Mouse (Mus musculus) yolk sac, embryonic 10.5 days (tissue): Measurements from ENCODE around the gene Eif4enif1.
A peak's percentile ranks its signal among the peaks of the same experiment; 100 is the strongest.
"Not testable (repeated sequence)": the region's sequence is repeated elsewhere in the genome, so short reads cannot be mapped to it uniquely, and the experiment has no call there.

Experiments used
- DNase-seq: peaks from one replicate; pipeline ENCODE4 v3.0.0-alpha.2; 2017; ENCODE audit warnings: low spot score

Eif4enif1 gene

DNA sequence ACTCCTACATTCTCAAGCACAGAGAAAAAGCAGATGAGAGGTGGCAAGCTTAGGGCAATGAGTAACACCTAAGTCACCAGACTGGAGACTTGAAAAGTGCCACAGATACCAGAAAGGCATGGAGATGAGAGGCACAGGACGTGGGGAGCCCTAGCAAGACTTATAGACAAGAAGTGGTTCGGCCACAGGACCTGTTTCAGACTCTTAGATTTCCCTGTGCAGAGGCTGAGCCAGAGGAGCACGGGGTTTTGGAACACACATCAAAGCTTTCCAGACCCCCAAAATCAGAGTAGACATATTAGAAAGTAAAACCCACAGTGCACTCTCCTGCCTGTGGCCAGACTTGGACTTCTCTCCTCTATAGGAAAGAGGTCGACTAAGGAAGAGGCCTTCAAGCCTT is 20.9 kb upstream of the Eif4enif1 start:
- DNase-seq = peak; percentile 49

DNA sequence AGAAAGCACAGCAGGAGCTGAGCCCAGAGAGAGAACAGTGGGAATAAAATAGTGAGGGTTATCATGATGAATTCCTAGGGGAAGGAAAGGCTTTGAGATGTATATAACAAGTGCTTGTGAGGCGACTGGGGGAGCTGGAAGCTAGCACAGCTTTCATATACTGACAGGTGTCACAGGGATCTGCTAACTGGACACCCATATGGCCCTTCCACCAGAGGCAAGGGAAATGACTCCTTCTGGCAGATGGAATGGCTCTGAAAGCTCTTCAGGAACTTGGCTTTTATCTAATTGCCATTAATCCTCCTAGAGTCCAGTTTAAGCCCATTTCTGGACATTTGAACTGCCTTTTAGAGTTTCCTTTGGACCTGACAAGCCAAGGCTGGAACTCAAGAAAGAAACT is 20.2 kb upstream of the Eif4enif1 start:
- DNase-seq = not testable (repeated sequence)

DNA sequence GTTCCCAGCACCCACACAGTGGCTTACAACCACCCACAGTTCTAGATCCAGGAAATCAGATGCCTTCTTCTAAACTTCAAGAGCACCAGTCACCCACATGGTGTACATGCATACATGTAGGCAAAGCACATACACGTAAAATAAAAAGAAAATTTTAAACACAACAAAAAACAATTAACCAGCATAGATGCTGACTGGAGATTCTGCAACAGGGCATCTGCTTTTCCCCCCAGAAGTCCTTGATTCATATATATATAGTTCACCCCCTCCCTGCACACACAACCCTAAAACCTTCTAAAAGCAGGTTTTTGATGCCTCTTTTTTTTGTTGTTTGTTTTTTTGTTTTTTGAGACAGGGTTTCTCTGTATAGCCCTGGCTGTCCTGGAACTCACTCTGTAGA is 19.5 kb upstream of the Eif4enif1 start:
- DNase-seq = not testable (repeated sequence)

DNA sequence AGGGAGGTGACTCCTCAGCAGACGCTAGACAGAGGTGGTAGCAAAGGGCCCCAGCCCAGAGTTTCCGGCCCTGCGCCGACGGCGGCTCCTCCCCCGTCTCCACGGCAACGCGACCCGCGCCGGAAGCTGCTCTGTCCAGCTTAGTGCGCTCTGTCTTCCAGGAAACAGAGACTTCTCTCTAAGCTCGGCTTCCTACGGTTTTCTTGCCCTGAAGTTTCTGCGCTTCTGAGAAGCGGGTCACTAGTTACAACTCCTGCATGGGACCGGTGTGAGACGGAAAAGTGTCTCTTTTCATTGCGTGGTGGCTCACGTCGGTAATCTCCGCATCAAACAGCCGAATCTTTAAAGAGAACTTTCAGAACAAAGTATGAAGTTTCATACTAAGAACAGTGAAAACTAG is 8.8 kb upstream of the Eif4enif1 start, which contains the start of gene Sfi1:
Sfi1 (minus strand) TSS at position 101 of the 400 bp plus-strand sequence.
- no peak for DNase-seq

DNA sequence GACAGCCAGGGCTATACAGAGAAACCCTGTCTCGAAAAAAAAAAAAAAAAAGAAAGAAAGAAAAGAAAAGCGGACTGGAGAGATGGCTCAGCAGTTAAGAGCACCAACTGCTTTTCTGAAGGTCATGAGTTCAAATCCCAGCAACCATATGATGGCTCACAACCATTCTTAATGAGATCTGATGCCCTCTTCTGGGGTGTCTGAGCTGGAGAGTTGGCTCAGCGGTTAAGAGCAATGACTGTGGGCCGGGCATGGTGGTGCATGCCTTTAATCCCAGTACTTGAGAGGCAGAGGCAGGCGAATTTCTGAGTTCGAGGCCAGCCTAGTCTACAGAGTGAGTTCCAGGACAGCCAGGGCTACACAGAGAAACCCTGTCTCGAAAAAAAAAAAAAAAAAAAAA is 1.6 kb upstream of the Eif4enif1 start:
- not testable (repeated sequence) for DNase-seq

DNA sequence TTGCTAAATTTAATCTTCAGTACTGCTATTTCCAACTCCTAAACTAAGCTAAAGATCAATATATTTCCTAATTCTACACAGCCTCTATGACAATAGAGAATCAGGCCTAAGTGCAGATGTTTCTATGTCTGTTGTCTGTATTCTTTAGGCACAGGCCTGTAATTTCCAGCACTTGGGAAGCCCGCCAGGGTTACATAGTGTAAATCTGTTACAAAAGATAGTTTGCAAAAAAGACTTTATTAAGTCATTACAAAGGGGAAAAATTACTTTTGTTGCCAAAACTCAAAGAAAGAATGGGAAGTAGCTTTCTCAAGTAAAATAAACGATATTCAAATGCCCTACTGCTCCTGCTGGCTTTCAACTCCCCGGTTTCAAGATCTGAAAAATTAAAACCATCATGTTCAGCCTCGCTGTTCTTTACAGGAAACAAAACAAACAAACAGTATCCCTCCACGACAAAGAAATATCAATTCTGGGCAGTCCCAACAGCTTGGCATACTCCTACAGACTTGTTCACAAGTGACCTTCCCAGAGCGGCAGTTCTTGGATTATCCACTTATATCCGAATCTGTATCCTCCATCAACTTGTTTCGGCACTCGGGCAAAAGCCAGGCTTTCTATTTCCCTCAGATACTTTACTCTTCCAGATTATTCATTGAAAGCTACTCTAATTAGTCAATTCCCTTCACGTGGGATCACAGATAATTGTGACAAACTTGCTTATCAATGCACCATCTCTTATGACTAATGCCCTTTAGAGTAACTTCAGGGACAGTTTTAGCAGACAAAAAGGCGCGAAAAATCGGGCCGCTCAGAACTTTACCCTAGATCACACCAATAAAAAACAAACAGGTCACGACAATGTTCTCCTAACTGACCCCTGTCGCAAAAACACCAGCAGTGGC is 614 bp upstream of the Eif4enif1 start:
- DNase-seq = no peak

DNA sequence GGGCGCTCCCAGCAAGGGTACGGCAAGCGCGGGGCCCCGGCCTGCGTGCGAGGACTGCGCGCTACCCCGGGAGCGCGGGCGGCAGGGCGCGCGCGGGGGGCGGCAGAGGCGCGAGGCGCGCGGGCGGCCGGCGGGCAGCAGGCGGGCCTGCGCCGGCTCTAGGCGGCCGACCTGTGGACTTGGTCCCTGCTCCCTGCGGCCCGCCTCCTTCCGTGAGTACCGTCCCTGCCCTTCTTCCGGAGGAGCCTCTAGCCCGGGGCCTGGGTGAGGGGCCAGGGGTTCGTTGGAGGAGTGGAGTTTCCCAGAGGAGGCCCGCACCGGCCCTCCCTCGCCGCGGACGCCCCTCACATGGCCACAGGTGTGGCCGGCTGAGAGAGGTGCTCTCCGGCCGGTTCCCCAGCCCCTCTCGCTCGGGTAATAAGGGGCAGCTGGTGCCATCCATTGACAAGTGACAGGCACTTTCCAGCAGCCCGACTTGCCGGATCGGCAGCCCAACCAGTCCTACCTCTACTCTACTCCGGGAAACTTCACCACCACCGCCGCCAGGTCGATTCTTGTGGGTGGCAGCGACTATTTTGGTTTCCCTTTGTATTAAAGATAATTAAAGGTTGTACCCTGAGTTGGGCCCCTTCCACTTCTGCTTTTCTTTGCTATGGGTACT is 719 bp downstream of the Eif4enif1 start:
- DNase-seq = peak; percentile 85

DNA sequence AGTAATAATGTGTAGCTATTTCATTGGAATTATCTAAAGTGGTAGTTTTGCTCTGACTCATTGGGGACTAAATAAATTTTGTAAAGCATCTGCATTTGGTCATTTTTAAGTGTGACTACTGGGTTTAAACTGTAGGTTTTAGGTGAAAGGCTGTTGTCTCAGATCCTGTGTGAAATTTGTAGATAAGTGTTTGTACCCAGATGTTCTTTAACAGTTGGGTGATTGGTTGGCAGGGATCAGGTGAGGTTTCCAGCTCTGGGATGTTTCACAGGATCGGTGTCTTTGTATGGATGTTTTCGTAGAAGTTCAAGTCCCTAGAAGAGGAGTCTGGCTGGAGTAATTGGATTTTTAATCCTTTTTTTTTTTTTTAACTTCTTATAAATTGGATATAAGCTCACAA is 1.6 kb downstream of the Eif4enif1 start:
- DNase-seq = no peak

DNA sequence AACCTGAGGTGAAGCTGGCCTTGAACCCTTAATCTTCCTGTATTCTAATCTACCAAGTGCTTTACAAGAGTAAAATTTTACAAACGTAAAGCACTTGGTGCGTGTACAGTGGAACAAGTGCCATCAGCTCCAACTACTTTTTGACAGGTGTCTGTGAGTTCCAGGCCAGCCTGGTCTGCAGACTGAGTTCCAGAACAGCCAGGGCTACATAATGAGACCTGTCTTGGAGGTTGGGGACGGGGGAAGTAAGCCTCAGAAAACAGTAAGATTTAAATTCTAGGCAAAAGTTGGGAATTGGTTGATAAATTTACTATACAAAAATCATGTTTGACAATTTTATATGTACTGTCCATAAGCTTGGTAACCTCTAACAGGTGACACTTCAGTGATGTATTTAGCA is 3.0 kb downstream of the Eif4enif1 start:
- DNase-seq = no peak

DNA sequence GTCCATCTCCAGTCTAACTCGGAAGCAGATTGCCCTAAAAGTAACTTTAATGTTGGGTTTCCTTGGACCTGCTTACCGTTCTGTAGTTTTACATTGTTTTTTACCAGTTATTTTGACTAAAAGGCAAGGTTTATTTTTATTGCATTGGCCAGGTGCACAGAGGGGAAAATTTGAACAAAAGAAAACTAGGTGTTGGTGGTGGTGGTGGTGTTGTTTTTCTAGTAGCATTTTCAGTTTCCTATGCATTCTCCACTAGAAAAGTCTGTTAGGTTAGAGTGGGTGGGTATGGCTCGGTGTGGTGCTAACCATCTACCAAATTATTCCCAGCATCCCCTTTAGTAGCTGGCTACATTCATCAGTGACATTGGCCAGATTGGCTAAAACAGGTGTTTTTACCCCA is 4.6 kb downstream of the Eif4enif1 start:
- no peak for DNase-seq

DNA sequence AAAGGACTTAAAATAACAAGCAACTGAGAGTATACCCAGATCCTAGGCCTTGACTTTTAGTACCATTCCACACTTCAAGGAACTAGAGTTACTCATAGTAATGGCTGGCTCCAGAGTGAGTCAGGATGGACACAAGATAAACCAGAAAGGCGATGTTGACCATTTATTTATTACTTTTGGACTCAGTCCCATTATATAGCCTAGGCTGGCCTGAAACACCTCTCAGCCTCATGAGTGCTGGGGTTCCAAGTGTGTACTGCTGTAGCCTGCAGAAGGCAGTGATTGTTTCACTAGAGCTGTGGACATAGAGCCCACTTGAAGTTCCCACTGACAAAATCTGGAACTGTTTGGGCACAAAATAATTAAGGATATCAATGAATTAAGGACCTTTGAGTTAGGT is 10.3 kb downstream of the Eif4enif1 start:
- no peak for DNase-seq

DNA sequence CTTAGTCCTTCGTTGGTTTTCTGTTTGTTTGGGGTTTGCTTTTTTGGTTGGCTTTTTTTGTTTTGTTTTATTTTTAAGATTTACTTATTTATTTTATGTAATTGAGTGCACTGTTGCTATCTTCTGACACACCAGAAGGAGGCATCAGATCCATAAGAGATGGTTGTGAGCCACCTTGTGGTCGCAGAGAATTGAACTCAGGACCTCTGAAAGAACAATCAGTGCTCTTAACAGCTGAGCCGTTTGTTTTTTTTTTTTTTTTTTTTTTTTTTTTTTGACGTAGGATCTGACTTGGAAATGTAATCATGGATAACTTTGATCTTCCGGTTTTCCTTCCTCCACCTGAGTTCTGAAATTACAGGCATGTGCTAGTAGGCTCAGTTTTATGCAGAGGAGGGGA is 20.9 kb downstream of the Eif4enif1 start:
- no peak for DNase-seq

DNA sequence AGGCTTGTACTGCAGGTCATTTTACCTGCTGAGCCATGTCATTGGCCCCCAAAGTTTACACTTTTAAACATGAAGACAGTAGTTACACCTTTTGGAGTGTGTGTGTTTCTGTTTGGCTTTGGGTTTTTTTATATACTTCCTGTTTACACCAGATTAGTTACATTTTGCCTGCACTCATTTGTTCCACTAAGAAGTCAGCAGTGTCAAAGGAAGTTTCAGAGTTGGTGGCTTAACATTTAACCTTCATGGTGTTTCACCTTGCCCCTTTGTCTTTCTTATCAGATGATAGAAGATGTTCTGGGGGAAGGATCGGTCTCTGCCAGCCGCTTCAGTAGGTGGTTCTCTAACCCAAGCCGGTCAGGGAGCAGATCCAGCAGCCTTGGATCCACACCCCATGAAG is 24.9 kb downstream of the Eif4enif1 start:
- no peak for DNase-seq

DNA sequence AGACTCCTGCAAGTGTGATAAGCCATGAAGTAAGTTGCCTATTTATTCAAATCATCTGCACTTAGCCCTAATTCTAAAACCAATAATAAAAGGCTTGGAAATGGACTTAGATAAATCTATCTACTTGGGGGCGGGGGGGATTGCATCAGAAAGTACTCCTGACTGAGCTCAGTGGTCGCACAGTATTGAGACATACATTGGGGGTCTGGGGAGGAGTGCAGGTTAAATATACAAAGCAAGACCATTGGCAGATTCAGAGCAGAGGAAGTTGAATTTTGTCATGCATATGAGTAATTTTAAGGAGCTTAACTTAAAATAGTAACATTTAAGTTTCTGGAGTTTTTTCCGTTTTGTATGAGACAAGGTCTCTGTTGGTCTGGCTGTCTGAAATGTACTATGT is 30.1 kb downstream of the Eif4enif1 start:
- DNase-seq = no peak

DNA sequence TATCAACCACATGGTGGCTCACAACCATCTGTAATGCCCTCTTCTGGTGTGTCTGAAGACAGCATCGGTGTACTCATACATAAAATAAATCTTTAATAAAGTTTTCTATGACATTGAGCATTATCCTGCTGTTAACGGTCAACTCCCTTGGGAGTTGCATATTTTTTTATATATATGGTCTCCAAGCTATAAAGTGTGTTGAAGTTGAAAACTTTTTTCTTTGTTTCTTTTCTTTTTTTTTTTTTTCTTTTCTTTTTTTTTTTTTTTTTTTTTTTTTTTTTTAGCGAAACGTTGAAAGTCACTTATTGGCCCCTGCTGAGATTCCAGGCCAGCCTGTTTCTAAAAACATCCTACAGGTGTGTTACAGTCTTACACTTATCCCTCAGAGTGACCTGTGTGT is 31.5 kb downstream of the Eif4enif1 start:
- no peak for DNase-seq

DNA sequence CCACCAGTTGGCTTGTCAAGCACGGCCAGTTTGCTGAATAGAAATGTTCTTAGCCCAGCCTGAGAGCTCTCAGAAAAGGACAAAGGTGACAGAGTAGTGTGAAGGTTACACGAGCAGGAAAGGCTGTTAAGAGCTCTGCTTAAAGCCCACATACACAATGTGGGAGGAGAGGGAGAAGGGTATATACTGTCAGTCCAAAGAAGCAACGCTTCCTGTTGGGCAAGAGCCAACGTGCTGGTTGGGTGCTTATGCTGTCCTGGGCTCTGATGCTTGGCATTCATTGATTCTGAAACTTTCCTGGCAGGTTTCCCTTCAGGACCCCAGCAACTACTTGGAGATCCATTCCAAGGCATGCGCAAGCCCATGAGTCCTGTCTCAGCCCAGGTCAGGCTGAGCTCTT is 33.1 kb downstream of the Eif4enif1 start:
- no peak for DNase-seq

DNA sequence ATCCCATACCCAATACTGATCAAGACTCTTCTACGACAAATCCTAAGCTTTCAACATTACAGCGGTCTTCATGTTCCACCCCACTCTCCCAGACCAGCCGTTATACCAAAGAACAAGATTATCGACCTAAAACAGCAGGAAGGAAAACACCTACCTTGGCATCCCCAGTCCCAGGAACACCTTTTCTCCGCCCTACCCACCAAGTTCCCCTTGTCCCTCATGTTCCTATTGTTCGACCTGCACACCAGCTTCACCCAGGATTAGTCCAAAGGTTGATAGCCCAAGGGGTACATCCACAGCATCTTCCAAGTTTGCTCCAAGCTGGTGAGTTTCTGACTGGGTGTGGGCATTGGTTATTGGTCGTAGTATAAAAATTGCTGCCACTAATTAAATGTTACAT is 40.2 kb downstream of the Eif4enif1 start:
- DNase-seq = no peak

DNA sequence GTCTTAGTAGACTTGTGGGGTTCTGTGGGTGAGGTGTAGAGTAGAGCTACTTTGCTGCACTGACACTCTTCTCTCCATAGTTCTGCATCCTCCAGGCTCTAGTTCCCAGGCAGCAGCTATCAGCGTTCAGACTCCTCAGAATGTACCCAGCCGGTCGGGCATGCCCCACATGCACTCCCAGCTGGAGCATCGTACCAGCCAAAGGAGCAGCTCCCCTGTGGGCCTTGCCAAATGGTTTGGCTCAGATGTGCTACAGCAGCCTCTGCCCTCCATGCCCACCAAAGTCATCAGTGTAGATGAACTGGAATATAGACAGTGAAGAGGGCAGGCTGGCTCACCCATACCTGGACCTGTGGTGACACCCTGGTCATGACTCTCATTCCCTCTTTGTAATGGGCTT is 41.6 kb downstream of the Eif4enif1 start:
- no peak for DNase-seq

DNA sequence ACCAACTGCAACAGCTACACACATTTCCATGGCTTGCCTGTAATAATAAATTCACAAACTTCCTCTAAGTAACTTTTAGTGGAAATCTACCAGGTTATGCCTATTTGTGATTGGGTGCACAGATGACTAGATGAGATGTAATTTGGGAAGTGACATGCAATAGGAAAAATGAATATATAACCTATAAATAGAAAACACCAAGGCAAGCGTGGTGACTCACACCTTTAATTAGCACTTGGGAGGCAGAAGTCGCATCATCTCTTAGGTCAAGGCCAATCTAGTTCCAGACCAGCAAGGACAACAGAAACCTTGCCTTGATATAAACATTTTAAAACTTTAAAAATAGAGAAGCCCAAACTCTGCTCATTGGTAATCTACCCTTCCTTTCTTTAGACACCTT is 45.2 kb downstream of the Eif4enif1 start:
- DNase-seq = no peak

DNA sequence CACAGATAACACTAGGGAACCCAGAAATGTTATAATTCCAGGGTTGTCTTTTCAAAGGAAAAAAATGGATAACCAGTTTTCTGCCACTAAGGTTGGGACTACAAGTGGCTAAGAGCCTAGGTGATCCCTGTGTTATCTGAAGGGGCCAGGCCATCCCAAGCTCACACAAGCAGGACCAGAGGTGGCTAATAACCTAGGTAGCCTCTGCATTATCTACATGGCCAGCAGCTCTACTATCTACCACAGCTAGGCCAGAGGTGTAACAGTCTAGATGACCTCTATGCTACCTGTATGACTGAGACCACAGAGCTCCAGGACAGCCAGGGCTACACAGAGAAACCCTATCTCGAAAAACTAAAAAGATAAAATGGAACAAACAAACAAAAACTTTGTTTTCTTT is 57.3 kb downstream of the Eif4enif1 start:
- no peak for DNase-seq

DNA sequence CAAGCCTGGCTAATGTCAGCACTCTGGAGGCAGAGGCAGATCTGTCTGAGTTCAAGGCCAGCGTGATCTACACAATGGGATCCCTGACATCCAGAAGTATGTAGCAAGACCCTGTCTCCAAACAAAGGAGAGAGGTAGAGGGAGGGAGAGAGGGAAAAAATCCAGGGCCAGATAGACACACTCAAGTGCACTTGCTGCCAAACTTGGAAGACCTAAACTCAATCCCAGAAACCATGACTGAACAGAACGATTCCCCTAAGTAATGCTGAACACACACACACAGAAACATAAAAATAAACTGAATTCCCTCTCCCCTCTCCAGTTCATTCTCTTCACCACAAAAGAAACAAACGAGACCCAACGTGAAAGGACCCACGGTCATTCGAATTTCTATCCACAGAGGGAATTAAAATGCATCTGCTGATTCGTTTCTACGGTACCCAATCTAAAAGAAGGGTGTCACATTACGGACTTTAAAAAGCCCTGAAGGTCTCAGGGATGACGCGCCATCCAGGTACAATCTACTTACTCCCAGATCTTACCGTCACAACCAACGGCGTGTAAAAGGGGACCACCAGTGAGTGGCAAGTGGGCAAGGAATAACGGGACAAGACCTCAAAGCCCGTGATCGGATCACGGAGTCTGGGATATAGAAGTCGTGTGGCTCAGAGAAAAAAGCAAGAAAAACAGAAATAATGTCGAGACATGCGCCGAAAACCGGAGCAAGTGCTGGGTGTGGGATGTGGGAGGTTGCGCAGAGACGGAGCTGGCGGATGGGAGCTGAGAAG is 63.3 kb downstream of the Eif4enif1 start:
- no peak for DNase-seq

DNA sequence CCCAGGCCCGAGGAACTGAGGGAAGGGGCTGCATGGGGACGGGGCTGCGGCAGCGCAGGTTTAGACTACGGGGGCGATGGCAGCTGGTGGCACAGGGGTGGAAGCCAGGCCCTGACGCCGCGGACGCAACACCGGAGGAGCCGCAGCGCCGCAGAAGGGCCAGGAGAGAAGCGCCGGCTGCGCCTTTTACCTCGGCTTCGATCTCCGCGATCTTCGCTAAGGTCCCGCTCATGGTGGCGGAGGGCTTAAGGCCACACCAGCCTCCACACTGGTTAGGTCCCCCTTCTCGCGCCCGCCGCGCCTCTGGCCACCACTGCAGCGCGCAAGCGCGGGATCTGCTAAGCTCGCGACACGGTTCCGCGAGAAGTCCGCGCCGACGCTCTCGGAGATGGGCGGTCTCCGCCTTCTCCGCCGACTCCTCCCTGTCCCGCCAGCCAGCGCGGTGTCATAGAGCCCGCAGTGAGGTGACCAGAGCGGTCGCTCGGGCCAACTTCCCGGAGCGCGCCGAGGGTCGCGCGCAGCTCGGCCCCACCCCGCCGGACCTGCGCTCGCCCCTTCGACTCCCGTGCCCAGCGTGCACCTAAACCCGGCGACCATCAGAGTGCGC is 64.0 kb downstream of the Eif4enif1 start, which contains the start of gene Drg1:
Drg1 (minus strand) TSS at position 337 of the 607 bp plus-strand sequence.
- peak; percentile 96 for DNase-seq
